Mouse (Mus musculus): ENCODE data around the gene Sntg2.

- TF ChIP-seq CHD2 (IDR thresholded peaks at IDR 0.05; ENCODE audit: low read depth, low read length) (no peak), ZNF384 (IDR thresholded peaks at IDR 0.05; ENCODE audit: low read depth, low read length) (no peak)
Observed at GRCm38 (mm10) chr12:30132524-30132923, 240.7 kb downstream of the Sntg2 start, which contains the start of gene Tpo.

Measured in ES-E14 (cell line).